Mouse (Mus musculus) 416B (cell line): ENCODE data around the gene Brd3os.
A peak's percentile ranks its signal among the peaks of the same experiment; 100 is the strongest.

Experiments
- DNase-seq: peaks from one replicate; pipeline ENCODE4 v3.0.0; 2011; ENCODE audit warnings: low read depth

The Brd3os gene

GRCm38 (mm10) chr2:27421293-27422068 lies 20.6 kb upstream of the Brd3os start:
- no peak for DNase-seq

- no peak for DNase-seq
Measured at GRCm38 (mm10) chr2:27423596-27423995, 18.5 kb upstream of the Brd3os start.

- no peak for DNase-seq
Measured at GRCm38 (mm10) chr2:27425161-27425611, 16.9 kb upstream of the Brd3os start.

GRCm38 (mm10) chr2:27425751-27426405 lies 16.2 kb upstream of the Brd3os start:
- DNase-seq: no peak

GRCm38 (mm10) chr2:27426406-27426854 lies 15.7 kb upstream of the Brd3os start:
- peak; percentile 49 for DNase-seq

GRCm38 (mm10) chr2:27426855-27427457 lies 15.2 kb upstream of the Brd3os start, which contains the start of gene Vav2:
Vav2 (minus strand) TSS chr2:27427033.
- DNase-seq: peak; percentile 92

GRCm38 (mm10) chr2:27428071-27428470 lies 14.1 kb upstream of the Brd3os start:
- DNase-seq: peak; percentile 87

- DNase-seq: no peak
Measured at GRCm38 (mm10) chr2:27430621-27431020, 11.5 kb upstream of the Brd3os start.

GRCm38 (mm10) chr2:27432599-27432998 lies 9.5 kb upstream of the Brd3os start:
- no peak for DNase-seq

- DNase-seq: peak; percentile 65
Measured at GRCm38 (mm10) chr2:27437876-27438275, 4.2 kb upstream of the Brd3os start.

- peak; percentile 93 for DNase-seq
Measured at GRCm38 (mm10) chr2:27438281-27438680, 3.8 kb upstream of the Brd3os start.

- DNase-seq: no peak
Measured at GRCm38 (mm10) chr2:27442708-27443449, 755 bp downstream of the Brd3os start.

- DNase-seq: no peak
Measured at GRCm38 (mm10) chr2:27443450-27443708, 1.3 kb downstream of the Brd3os start.

- no peak for DNase-seq
Measured at GRCm38 (mm10) chr2:27445910-27446309, 3.8 kb downstream of the Brd3os start.

GRCm38 (mm10) chr2:27446812-27447211 lies 4.7 kb downstream of the Brd3os start:
- no peak for DNase-seq

- no peak for DNase-seq
Measured at GRCm38 (mm10) chr2:27447782-27448181, 5.7 kb downstream of the Brd3os start.

- DNase-seq: peak; percentile 40
Measured at GRCm38 (mm10) chr2:27450226-27450625, 8.1 kb downstream of the Brd3os start.

- DNase-seq: no peak
Measured at GRCm38 (mm10) chr2:27459735-27460134, 17.6 kb downstream of the Brd3os start.

GRCm38 (mm10) chr2:27460163-27460562 lies 18.0 kb downstream of the Brd3os start:
- no peak for DNase-seq

- DNase-seq: no peak
Measured at GRCm38 (mm10) chr2:27460651-27461050, 18.5 kb downstream of the Brd3os start.

GRCm38 (mm10) chr2:27461881-27462660 lies 19.9 kb downstream of the Brd3os start:
- no peak for DNase-seq

- no peak for DNase-seq
Measured at GRCm38 (mm10) chr2:27462901-27463300, 20.8 kb downstream of the Brd3os start.
